Mouse (Mus musculus): ENCODE measurements at regions not wholly inside any gene's neighbourhood (a gene's known extent, or its start where the extent isn't known, plus 50 kb on each side); places are given as distances from the start of the nearest gene placed in this dataset.
A peak's percentile ranks its signal among the peaks of the same experiment; 100 is the strongest.

GRCm38 (mm10) chr10:72393279-72394041 lies 261.2 kb upstream of the Zwint start:
- no peaks in the 10 kb centered on the region for H3K36me3 ChIP-seq (ENCODE audit: insufficient read depth, low read length)
- no peak for DNase-seq (ENCODE audit: low spot score)
- H3K4me3 ChIP-seq (replicated peaks; ENCODE audit: low read depth, low read length) = no peak overlapping the region
- TF ChIP-seq CTCF (IDR thresholded peaks at IDR 0.05; ENCODE audit: low read depth) = no peak
- H3K27ac ChIP-seq = no peak overlapping the region
- no peaks in the 10 kb centered on the region for H3K9me3 ChIP-seq (replicated peaks; ENCODE audit: low read length)
- no peak overlapping the region for H3K9ac ChIP-seq (ENCODE audit: low read depth, low read length)
- H3K4me2 ChIP-seq (ENCODE audit: low read length) = no peak overlapping the region
- 67% methylated on average over 12 of the region's 12 CpGs for WGBS
- no peaks in the 10 kb centered on the region for H3K27me3 ChIP-seq (ENCODE audit: insufficient read depth, low read length)
- no peaks in the 10 kb centered on the region for H3K4me1 ChIP-seq (replicated peaks; ENCODE audit: insufficient read depth, low read length)
- ATAC-seq (replicated peaks; ENCODE audit: low FRiP score, low read depth) = no peak

GRCm38 (mm10) chr10:72394367-72394766 lies 260.3 kb upstream of the Zwint start:
- Histone ChIP-seq H3K4me1 (replicated peaks; ENCODE audit: insufficient read depth, low read length) (no peaks in the 10 kb centered on the region), H3K36me3 (ENCODE audit: insufficient read depth, low read length) (no peaks in the 10 kb centered on the region), H3K27ac (no peak overlapping the region), H3K4me3 (replicated peaks; ENCODE audit: low read depth, low read length) (no peak overlapping the region), H3K9me3 (replicated peaks; ENCODE audit: low read length) (no peaks in the 10 kb centered on the region), H3K4me2 (ENCODE audit: low read length) (no peak overlapping the region), H3K27me3 (ENCODE audit: insufficient read depth, low read length) (no peaks in the 10 kb centered on the region), H3K9ac (ENCODE audit: low read depth, low read length) (no peak overlapping the region)
- no peak for DNase-seq (ENCODE audit: low spot score)
- 91% methylated on average over 1 of the region's 1 CpGs for WGBS
- TF ChIP-seq CTCF (IDR thresholded peaks at IDR 0.05; ENCODE audit: low read depth) = no peak
- ATAC-seq (replicated peaks; ENCODE audit: low FRiP score, low read depth) = no peak

- ATAC-seq (replicated peaks; ENCODE audit: low FRiP score, low read depth) (no peak), DNase-seq (ENCODE audit: low spot score) (no peak)
- Histone ChIP-seq H3K4me2 (ENCODE audit: low read length) (no peak overlapping the region), H3K9ac (ENCODE audit: low read depth, low read length) (no peak overlapping the region), H3K36me3 (ENCODE audit: insufficient read depth, low read length) (no peaks in the 10 kb centered on the region), H3K4me3 (replicated peaks; ENCODE audit: low read depth, low read length) (no peak overlapping the region), H3K9me3 (replicated peaks; ENCODE audit: low read length) (no peaks in the 10 kb centered on the region), H3K27me3 (ENCODE audit: insufficient read depth, low read length) (no peaks in the 10 kb centered on the region), H3K4me1 (replicated peaks; ENCODE audit: insufficient read depth, low read length) (no peaks in the 10 kb centered on the region), H3K27ac (no peak overlapping the region)
- 77% methylated on average over 4 of the region's 4 CpGs for WGBS
- TF ChIP-seq CTCF (IDR thresholded peaks at IDR 0.05; ENCODE audit: low read depth) = no peak
These were observed 251.4 kb upstream of the Zwint start for GRCm38 (mm10) chr10:72403290-72403689.

GRCm38 (mm10) chr10:72410305-72410704 lies 244.3 kb upstream of the Zwint start:
- Histone ChIP-seq H3K36me3 (ENCODE audit: insufficient read depth, low read length) (no peaks in the 10 kb centered on the region), H3K4me2 (ENCODE audit: low read length) (no peak overlapping the region), H3K9me3 (replicated peaks; ENCODE audit: low read length) (no peaks in the 10 kb centered on the region), H3K27ac (no peak overlapping the region), H3K9ac (ENCODE audit: low read depth, low read length) (no peak overlapping the region), H3K4me3 (replicated peaks; ENCODE audit: low read depth, low read length) (no peak overlapping the region), H3K27me3 (ENCODE audit: insufficient read depth, low read length) (no peaks in the 10 kb centered on the region), H3K4me1 (replicated peaks; ENCODE audit: insufficient read depth, low read length) (no peaks in the 10 kb centered on the region)
- DNase-seq (ENCODE audit: low spot score) (peak; percentile 64), ATAC-seq (replicated peaks; ENCODE audit: low FRiP score, low read depth) (peak; percentile 17; the same call in 1 of the 2 replicates)
- WGBS = 42% methylated on average over 3 of the region's 3 CpGs
- no peak for TF ChIP-seq CTCF (IDR thresholded peaks at IDR 0.05; ENCODE audit: low read depth)

- ATAC-seq (replicated peaks; ENCODE audit: low FRiP score, low read depth) (no peak), DNase-seq (ENCODE audit: low spot score) (no peak)
- 83% methylated on average over 6 of the region's 6 CpGs for WGBS
- H3K4me3 ChIP-seq (replicated peaks; ENCODE audit: low read depth, low read length) = no peak overlapping the region
- H3K4me2 ChIP-seq (ENCODE audit: low read length) = no peak overlapping the region
- no peaks in the 10 kb centered on the region for H3K36me3 ChIP-seq (ENCODE audit: insufficient read depth, low read length)
- no peak overlapping the region for H3K9ac ChIP-seq (ENCODE audit: low read depth, low read length)
- H3K27ac ChIP-seq = no peak overlapping the region
- TF ChIP-seq CTCF (IDR thresholded peaks at IDR 0.05; ENCODE audit: low read depth) = no peak
- H3K27me3 ChIP-seq (ENCODE audit: insufficient read depth, low read length) = no peaks in the 10 kb centered on the region
- H3K9me3 ChIP-seq (replicated peaks; ENCODE audit: low read length) = no peaks in the 10 kb centered on the region
- H3K4me1 ChIP-seq (replicated peaks; ENCODE audit: insufficient read depth, low read length) = no peaks in the 10 kb centered on the region
These were observed 243.0 kb upstream of the Zwint start for GRCm38 (mm10) chr10:72411670-72412069.

GRCm38 (mm10) chr10:72454629-72455028 lies 200.0 kb upstream of the Zwint start:
- Histone ChIP-seq H3K4me2 (ENCODE audit: low read length) (no peak overlapping the region), H3K4me3 (replicated peaks; ENCODE audit: low read depth, low read length) (no peak overlapping the region), H3K4me1 (replicated peaks; ENCODE audit: insufficient read depth, low read length) (no peaks in the 10 kb centered on the region), H3K9ac (ENCODE audit: low read depth, low read length) (no peak overlapping the region), H3K27ac (no peak overlapping the region), H3K9me3 (replicated peaks; ENCODE audit: low read length) (no peaks in the 10 kb centered on the region), H3K27me3 (ENCODE audit: insufficient read depth, low read length) (no peaks in the 10 kb centered on the region), H3K36me3 (ENCODE audit: insufficient read depth, low read length) (no peaks in the 10 kb centered on the region)
- 85% methylated on average over 4 of the region's 4 CpGs for WGBS
- no peak for ATAC-seq (replicated peaks; ENCODE audit: low FRiP score, low read depth)
- TF ChIP-seq CTCF (IDR thresholded peaks at IDR 0.05; ENCODE audit: low read depth) = no peak
- no peak for DNase-seq (ENCODE audit: low spot score)

GRCm38 (mm10) chr10:72484315-72484714 lies 170.3 kb upstream of the Zwint start:
- H3K4me1 ChIP-seq (replicated peaks; ENCODE audit: insufficient read depth, low read length) = no peaks in the 10 kb centered on the region
- 65% methylated on average over 3 of the region's 3 CpGs for WGBS
- H3K36me3 ChIP-seq (ENCODE audit: insufficient read depth, low read length) = no peaks in the 10 kb centered on the region
- TF ChIP-seq CTCF (IDR thresholded peaks at IDR 0.05; ENCODE audit: low read depth) = no peak
- no peak for DNase-seq (ENCODE audit: low spot score)
- H3K27me3 ChIP-seq (ENCODE audit: insufficient read depth, low read length) = no peaks in the 10 kb centered on the region
- H3K27ac ChIP-seq = no peak overlapping the region
- no peak overlapping the region for H3K9ac ChIP-seq (ENCODE audit: low read depth, low read length)
- no peak overlapping the region for H3K4me2 ChIP-seq (ENCODE audit: low read length)
- no peak for ATAC-seq (replicated peaks; ENCODE audit: low FRiP score, low read depth)
- H3K4me3 ChIP-seq (replicated peaks; ENCODE audit: low read depth, low read length) = no peak overlapping the region
- no peaks in the 10 kb centered on the region for H3K9me3 ChIP-seq (replicated peaks; ENCODE audit: low read length)

All from kidney, postnatal 0 days (tissue).